Mouse (Mus musculus): ENCODE results near the gene Prrc2c. TPM values are rescaled to one million over a fixed set of nuclear protein-coding genes. Genes with fewer than 3 reads are reported as not detected.
A peak's percentile ranks its signal among the peaks of the same experiment; 100 is the strongest.
"Not testable (repeated sequence)": the region's sequence is repeated elsewhere in the genome, so short reads cannot be mapped to it uniquely, and the experiment has no call there.

Gene Prrc2c
- polyA plus RNA-seq (2016; fragmentation: Nextera tagmentation; extraction: Ambion mirVana): 163 and 180 TPM in 2 replicates

DNA sequence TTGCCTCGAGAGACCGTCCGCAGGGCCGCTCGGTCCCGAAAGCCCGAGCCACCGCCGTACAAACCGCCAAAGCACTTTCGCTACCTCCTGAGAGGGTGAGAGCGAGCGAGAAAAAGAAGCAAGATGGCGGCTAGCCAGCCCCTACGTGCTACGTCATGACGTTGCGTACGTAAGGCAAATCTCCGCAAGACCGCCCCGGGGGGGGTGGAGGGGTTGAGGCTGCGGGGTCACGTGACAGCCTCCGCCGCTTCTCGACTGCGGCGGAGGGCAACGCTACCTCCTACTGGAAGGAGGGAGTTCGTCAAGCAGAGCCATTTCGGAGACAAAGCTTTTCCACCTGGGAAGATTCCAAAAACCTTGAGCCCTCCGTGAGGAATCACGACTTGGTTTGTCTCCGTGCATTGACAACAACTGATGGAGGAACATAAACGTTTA, at the start of gene Prrc2c:
Gene Prrc2c, minus strand, starts transcription at position 156 of the 435 bp plus-strand sequence.
- H3K9ac ChIP-seq: peak within 1 kb of the TSS; percentile 99
- peaks cover 17% of the 10 kb centered on the region for H3K4me1 ChIP-seq
- ATAC-seq (ENCODE audit: low FRiP score): peak; percentile 98
- peak within 1 kb of the TSS; percentile 63 for H3K4me2 ChIP-seq (replicated peaks)
- peak within 1 kb of the TSS; percentile 99 for H3K4me3 ChIP-seq
- WGBS: under 1% methylated on average over 36 of the region's 36 CpGs
- no peaks in the 10 kb centered on the region for H3K9me3 ChIP-seq (replicated peaks)
- peak within 1 kb of the TSS; percentile 99 for H3K27ac ChIP-seq
- no peaks in the 10 kb centered on the region for H3K27me3 ChIP-seq
- H3K36me3 ChIP-seq: 0 out of 2 replicates have a peak, but pooled peaks cover 2% of the 10 kb centered on the region

DNA sequence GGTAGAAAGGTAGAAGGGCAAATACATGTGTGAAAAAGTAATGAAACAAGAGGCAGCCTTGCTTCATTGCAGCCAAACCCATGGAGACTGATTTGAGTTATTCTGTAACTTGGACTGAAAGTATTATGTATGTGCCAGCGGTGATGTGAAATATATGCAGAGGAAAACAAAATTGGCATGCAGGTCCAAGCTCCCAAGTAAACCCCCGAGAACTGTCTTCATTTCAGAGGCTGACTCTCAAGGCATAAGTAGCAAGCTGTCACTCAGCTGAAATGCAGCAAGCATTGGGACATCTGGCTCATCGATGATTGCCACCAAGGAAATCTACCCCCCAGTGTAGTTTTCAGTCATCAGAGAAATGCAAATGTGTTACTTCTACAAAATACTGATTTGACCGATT, 44.9 kb upstream of the Prrc2c start:
- Histone ChIP-seq H3K27ac (no peak overlapping the region), H3K27me3 (no peaks in the 10 kb centered on the region), H3K9me3 (replicated peaks) (no peaks in the 10 kb centered on the region), H3K9ac (no peak overlapping the region), H3K4me2 (replicated peaks) (no peak overlapping the region), H3K4me1 (no peaks in the 10 kb centered on the region), H3K4me3 (no peak overlapping the region), H3K36me3 (no peaks in the 10 kb centered on the region)
- 77% methylated on average over 4 of the region's 4 CpGs for WGBS
- ATAC-seq (ENCODE audit: low FRiP score): no peak

DNA sequence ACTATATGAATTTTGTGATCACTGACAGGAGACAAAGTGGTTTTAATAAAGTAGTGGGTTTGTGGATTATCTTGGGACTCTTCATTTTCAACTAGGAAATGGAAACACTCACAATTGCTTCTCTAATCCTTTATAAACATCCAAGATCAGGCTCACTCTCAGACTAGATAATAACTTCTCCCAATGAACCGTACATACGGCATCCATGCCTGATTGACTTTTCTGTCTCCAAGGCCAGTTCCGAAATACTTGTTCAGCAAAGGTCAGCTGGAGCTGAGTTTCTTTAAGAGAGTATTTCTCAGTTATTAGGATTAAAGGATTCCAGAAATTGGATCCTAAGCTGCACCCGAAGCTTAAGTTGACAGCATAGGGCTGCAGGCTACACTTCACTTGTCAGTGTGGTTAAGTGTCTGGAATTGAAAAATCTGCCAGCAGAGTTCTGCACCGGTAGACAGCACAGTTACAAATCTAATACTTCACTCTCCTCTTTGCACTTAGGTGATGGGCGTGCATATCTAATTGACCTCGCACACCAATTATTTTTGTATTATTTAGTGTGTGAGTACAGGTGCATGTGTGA, 43.4 kb upstream of the Prrc2c start:
- Histone ChIP-seq H3K36me3 (no peaks in the 10 kb centered on the region), H3K9me3 (replicated peaks) (no peaks in the 10 kb centered on the region), H3K27me3 (no peaks in the 10 kb centered on the region), H3K4me2 (replicated peaks) (no peak overlapping the region), H3K4me1 (no peaks in the 10 kb centered on the region), H3K4me3 (no peak overlapping the region), H3K27ac (no peak overlapping the region), H3K9ac (no peak overlapping the region)
- no peak for ATAC-seq (ENCODE audit: low FRiP score)
- WGBS: 83% methylated on average over 7 of the region's 7 CpGs

DNA sequence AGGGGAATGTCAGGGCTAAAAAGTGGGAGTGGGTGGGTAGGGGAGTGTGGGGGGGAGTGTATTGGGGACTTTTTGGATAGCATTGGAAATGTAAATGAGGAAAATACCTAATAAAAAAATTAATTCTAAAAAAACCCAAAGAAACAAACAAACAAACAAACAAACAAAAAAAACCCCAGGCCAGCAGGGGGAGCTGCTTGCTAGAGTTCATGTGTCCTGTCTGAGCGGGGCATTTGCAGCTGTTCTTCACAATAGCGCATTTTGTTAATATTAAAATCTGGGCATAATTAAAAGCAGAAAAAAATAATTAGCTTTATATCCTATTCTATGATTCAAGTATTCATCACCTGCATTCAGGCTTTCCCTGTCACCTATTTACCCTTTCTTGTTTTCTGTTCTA, 40.7 kb upstream of the Prrc2c start:
- H3K36me3 ChIP-seq; H3K27ac ChIP-seq; H3K4me1 ChIP-seq; H3K4me3 ChIP-seq; H3K4me2 ChIP-seq (replicated peaks); H3K9ac ChIP-seq; H3K9me3 ChIP-seq (replicated peaks); ATAC-seq (ENCODE audit: low FRiP score); H3K27me3 ChIP-seq: not testable (repeated sequence)
- 96% methylated on average over 2 of the region's 2 CpGs for WGBS

DNA sequence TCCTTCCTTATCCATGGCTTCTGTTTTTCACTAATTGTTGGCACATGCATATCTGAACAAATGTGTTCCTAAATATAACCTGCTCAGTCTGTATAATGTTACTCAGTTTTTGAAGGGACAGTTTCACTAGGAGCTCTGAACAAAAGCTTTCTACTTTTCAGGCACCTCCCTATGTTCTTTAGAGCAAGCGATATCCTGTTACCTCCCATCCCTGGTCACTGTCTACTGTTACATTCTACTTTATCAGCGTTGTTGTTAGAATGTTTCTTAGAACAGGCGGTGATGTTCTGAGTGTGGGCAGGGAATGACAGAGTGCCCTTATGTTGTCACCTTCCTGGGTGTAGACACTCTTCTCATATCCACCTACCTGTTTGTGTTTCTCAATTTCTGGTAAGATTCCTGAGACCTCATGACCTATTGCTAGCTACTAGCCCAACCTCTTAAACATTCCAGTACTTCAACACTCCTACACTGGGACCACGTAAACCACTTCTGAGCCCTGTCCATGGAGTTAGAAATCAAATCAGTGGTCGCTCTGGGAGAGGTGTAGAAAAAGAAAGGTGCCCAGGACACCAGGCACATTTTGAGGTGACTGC, 37.7 kb upstream of the Prrc2c start:
- no peak overlapping the region for H3K4me2 ChIP-seq (replicated peaks)
- no peak overlapping the region for H3K27ac ChIP-seq
- ATAC-seq (ENCODE audit: low FRiP score): no peak
- H3K36me3 ChIP-seq: no peaks in the 10 kb centered on the region
- H3K4me1 ChIP-seq: no peaks in the 10 kb centered on the region
- H3K9ac ChIP-seq: no peak overlapping the region
- 83% methylated on average over 5 of the region's 5 CpGs for WGBS
- no peak overlapping the region for H3K4me3 ChIP-seq
- H3K27me3 ChIP-seq: no peaks in the 10 kb centered on the region
- no peaks in the 10 kb centered on the region for H3K9me3 ChIP-seq (replicated peaks)

DNA sequence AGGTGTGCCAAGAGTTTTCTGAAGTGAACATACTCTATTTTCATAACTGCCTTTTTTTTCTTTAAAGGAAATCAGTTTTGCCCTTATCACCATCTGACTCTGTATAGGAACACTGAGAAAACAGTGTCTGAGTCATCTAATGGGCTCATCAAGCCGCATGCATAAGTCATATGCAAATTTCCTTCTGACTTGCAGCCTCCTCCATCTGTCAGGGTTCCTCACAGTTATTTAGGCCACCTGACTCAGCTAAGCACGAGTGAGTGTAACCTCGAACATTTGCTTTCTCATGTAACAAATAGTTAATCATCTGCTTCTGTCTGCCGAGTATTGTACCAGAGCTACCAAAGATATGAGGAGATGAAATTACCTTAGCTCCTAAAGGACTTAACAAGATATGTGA, 33.3 kb upstream of the Prrc2c start:
- 0 out of 2 replicates have a peak, but pooled peaks cover 2% of the 10 kb centered on the region for H3K4me1 ChIP-seq
- ATAC-seq (ENCODE audit: low FRiP score): 0 out of 2 replicates have a peak, but pooled peaks have one; percentile 43
- no peaks in the 10 kb centered on the region for H3K36me3 ChIP-seq
- H3K4me2 ChIP-seq (replicated peaks): no peak overlapping the region
- no peak overlapping the region for H3K9ac ChIP-seq
- 55% methylated on average over 4 of the region's 4 CpGs for WGBS
- H3K27me3 ChIP-seq: no peaks in the 10 kb centered on the region
- H3K27ac ChIP-seq: no peak overlapping the region
- no peaks in the 10 kb centered on the region for H3K9me3 ChIP-seq (replicated peaks)
- no peak overlapping the region for H3K4me3 ChIP-seq

DNA sequence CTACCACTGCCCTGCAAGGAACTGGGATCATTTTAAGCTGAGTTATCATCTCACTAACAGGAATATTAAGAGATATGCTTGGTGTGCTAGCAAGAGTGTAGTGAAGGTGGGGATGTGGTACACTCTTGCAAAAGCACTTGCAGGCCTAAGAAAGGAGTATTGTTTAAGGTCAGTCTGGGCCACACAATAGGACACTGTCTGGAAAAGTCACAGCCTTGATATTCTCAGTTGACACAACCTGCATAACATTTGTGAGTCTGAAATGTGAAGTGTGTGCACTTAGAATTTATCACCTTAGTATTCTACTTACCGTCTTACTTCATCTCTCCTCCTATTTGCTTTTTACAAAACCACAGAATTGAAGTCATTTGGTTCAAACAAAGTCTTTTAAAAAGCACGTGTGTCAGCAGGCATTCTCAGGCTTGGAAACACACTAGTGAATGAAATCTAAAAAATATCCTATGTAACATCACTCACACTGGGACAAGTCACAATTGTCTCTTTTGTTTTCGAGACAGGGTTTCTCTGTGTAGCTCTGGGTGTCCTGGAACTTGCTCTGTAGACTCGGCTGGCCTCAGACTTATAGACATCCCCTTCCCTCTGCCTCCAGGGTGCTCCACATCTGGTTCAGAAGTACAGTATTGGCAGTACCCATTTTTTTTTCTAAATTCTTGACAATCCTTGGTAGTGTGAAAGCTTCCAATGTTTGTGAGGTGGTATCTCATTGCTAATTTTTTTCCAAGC, 31.4 kb upstream of the Prrc2c start:
- Histone ChIP-seq H3K9me3 (replicated peaks) (no peaks in the 10 kb centered on the region), H3K27me3 (no peaks in the 10 kb centered on the region), H3K4me2 (replicated peaks) (no peak overlapping the region), H3K9ac (no peak overlapping the region), H3K36me3 (no peaks in the 10 kb centered on the region), H3K27ac (no peak overlapping the region), H3K4me3 (no peak overlapping the region), H3K4me1 (0 out of 2 replicates have a peak, but pooled peaks cover 2% of the 10 kb centered on the region)
- 46% methylated on average over 4 of the region's 4 CpGs for WGBS
- ATAC-seq (ENCODE audit: low FRiP score): no peak

DNA sequence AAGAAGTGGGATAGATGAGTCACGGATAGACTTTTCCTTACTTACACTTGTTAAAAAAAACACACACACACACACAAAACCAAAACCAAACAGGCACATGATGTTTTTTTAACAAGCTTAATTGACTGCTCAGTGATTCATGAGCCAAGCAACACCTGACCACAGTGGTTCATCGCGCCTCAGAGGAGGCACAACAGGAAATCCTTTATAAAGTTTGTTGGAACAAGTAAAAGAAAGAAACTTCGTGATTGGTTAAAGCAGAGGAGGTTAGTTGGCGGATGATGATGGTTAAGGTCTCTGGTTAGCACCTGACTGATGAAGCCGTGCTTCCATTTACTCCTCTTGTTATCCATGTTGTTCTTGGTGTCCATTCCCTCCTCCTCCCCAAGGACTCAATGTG, 11.7 kb upstream of the Prrc2c start:
- no peaks in the 10 kb centered on the region for H3K36me3 ChIP-seq
- no peak overlapping the region for H3K4me3 ChIP-seq
- no peak for ATAC-seq (ENCODE audit: low FRiP score)
- WGBS: 90% methylated on average over 6 of the region's 6 CpGs
- no peaks in the 10 kb centered on the region for H3K27me3 ChIP-seq
- H3K9ac ChIP-seq: no peak overlapping the region
- no peak overlapping the region for H3K27ac ChIP-seq
- H3K4me1 ChIP-seq: no peaks in the 10 kb centered on the region
- no peaks in the 10 kb centered on the region for H3K9me3 ChIP-seq (replicated peaks)
- no peak overlapping the region for H3K4me2 ChIP-seq (replicated peaks)

DNA sequence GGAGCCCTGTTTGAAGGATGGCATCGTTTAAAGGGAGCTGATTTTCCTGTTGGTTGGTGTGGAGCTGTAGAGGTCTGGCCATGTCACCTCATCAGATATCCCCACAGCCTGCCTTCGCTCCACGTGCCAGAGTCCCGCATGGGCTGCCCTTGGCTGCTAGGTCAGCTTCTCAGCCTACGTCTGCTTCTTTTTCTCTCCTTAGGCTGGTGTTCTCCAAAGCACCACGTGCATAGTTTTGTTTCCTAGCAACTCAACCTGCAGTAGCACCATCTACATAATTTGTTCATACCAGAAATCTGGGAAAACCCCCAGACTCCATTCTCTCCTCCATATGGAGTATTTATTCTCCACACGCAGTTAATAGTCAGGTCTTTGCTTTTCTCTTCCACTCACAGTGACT, 9.3 kb upstream of the Prrc2c start:
- no peak for ATAC-seq (ENCODE audit: low FRiP score)
- no peak overlapping the region for H3K4me2 ChIP-seq (replicated peaks)
- H3K36me3 ChIP-seq: no peaks in the 10 kb centered on the region
- H3K9ac ChIP-seq: no peak overlapping the region
- WGBS: 66% methylated on average over 7 of the region's 7 CpGs
- no peaks in the 10 kb centered on the region for H3K27me3 ChIP-seq
- no peak overlapping the region for H3K27ac ChIP-seq
- H3K4me3 ChIP-seq: no peak overlapping the region
- no peaks in the 10 kb centered on the region for H3K9me3 ChIP-seq (replicated peaks)
- no peaks in the 10 kb centered on the region for H3K4me1 ChIP-seq

DNA sequence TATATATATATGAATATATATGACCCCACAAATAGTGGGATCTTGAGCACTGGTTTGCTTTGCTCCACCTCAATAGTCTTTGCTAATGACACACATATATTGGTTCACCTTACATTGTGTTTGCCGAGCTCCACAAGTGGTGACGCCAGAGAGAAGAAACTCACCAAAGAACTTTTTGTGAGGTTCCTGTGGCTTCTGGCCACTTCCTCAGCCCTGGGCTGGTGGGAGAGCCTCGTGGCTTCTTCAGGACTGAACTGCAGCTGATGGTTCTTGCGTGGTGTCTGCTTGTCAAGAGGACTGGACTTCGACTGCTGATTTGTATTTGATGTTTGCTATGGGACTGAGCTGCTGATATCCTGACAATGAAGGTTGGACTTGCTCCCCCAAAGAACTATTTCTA, 8.4 kb upstream of the Prrc2c start:
- Histone ChIP-seq H3K4me1 (no peaks in the 10 kb centered on the region), H3K27me3 (no peaks in the 10 kb centered on the region), H3K9me3 (replicated peaks) (no peaks in the 10 kb centered on the region), H3K4me2 (replicated peaks) (no peak overlapping the region), H3K4me3 (no peak overlapping the region), H3K9ac (no peak overlapping the region), H3K27ac (no peak overlapping the region), H3K36me3 (no peaks in the 10 kb centered on the region)
- no peak for ATAC-seq (ENCODE audit: low FRiP score)
- WGBS: 94% methylated on average over 5 of the region's 5 CpGs

DNA sequence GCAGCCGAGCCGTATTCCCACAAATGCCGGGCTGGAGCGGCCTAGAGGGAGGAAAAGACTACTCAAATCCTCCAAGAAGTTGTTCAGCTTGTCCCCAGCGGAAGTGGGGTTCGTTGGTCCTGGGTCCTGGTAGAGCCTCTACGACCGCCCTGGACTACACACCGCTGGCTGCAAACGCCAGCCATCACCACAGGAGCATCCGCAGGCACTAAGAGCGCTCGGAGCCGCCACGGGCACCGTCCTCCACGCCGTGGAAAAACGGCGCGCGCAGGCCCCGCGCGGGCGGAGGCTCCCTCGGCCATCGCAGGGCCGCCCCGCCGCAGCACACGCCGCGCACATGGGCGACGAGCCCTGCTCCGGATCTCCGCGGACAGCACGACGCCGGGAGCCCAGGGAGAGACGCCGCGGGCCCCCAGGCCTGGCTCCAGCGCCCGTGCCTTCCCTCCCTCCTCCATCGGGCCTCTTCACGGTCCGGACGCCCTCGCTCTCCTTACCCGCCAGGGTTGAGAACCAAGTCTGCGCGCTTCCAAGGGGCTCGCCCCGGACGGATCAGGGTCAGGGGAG, 443 bp downstream of the Prrc2c start:
- peak overlapping the region; percentile 99 for H3K27ac ChIP-seq
- H3K36me3 ChIP-seq: 0 out of 2 replicates have a peak, but pooled peaks cover 2% of the 10 kb centered on the region
- no peaks in the 10 kb centered on the region for H3K27me3 ChIP-seq
- H3K9me3 ChIP-seq (replicated peaks): no peaks in the 10 kb centered on the region
- peaks cover 17% of the 10 kb centered on the region for H3K4me1 ChIP-seq
- H3K9ac ChIP-seq: peak overlapping the region; percentile 99
- under 1% methylated on average over 52 of the region's 58 CpGs for WGBS
- H3K4me3 ChIP-seq: peak overlapping the region; percentile 99
- peak; percentile 92 for ATAC-seq (ENCODE audit: low FRiP score)
- peak overlapping the region; percentile 63 for H3K4me2 ChIP-seq (replicated peaks)

DNA sequence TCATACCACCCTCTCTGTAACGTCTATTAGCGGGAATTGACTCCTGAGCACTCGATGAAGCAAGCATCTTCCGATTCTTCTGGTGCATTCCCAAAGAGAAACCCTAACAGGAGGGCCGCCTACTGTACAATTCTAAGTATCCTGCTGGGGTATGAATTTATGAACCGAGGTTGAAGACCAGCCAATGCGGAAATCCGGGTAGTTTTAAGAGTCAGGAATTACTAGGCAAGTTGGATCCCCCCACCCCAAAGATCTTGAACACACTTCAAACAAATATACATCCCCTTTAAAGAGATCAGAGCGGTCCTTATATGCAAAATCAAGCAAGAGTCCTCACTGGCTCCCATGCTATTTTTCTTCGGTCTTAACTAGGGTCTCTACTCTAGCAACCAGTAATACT, 950 bp downstream of the Prrc2c start:
- H3K4me3 ChIP-seq: peak overlapping the region; percentile 99
- 0 out of 2 replicates have a peak, but pooled peaks cover 2% of the 10 kb centered on the region for H3K36me3 ChIP-seq
- H3K4me1 ChIP-seq: peaks cover 17% of the 10 kb centered on the region
- WGBS: under 1% methylated on average over 10 of the region's 10 CpGs
- H3K27ac ChIP-seq: peak overlapping the region; percentile 99
- peak overlapping the region; percentile 99 for H3K9ac ChIP-seq
- ATAC-seq (ENCODE audit: low FRiP score): no peak; the same call in 1 of the 2 replicates
- H3K9me3 ChIP-seq (replicated peaks): no peaks in the 10 kb centered on the region
- H3K27me3 ChIP-seq: no peaks in the 10 kb centered on the region
- H3K4me2 ChIP-seq (replicated peaks): peak overlapping the region; percentile 63
